Mouse (Mus musculus): Measurements from ENCODE around the gene 1700010B08Rik. TPM values are rescaled to one million over a fixed set of nuclear protein-coding genes. Genes with fewer than 3 reads are reported as not detected.

Gene 1700010B08Rik
- polyA plus RNA-seq, 1 experiment from 2014 or later: not detected

DNA sequence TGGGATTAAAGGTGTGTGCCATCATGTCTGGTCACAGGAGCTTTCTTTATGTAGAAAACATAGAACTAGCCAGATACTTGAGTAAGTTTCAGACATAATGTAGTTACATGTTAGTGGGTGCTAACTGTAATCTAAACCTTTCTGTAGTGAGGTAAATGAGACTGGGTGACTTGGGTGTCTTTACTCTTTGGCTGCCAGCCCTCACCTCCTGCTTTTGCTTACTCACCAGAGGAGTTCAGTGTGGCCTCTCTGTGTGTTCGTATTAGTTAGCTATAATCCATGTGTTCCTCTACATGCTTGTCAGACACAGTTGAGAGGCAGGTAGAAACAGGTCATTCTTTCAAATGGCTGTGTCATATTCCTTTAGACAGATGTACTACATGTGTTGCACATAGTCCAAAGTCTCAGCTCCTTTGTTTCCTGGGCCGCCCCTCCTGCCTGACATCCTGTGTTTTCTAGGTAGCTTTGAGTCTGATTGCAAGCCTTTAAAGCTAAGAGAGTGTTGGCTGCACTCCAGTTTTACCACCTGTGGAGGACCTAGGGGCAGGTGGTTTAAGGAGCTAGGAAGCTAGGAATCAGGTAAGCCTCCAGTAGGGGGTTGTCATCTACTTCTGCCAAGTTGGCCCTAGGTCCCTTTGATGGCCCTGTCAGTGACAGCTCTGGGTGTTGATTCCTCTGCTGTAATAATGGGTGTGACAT, 29.9 kb downstream of the 1700010B08Rik start:
- 0 out of 2 replicates have a peak, but pooled peaks cover 5% of the 10 kb centered on the region for H3K9me3 ChIP-seq
- no peak overlapping the region for H3K27ac ChIP-seq (replicated peaks)
- ATAC-seq (ENCODE audit: low FRiP score, low read depth): no peak
- H3K4me3 ChIP-seq: no peak overlapping the region
- H3K4me2 ChIP-seq (replicated peaks): no peak overlapping the region
- no peaks in the 10 kb centered on the region for H3K27me3 ChIP-seq
- WGBS: 95% methylated on average over 2 of the region's 2 CpGs
- H3K4me1 ChIP-seq: no peaks in the 10 kb centered on the region
- H3K9ac ChIP-seq (replicated peaks): no peak overlapping the region
- peaks cover 3% of the 10 kb centered on the region; the same call in 1 of the 2 replicates for H3K36me3 ChIP-seq

DNA sequence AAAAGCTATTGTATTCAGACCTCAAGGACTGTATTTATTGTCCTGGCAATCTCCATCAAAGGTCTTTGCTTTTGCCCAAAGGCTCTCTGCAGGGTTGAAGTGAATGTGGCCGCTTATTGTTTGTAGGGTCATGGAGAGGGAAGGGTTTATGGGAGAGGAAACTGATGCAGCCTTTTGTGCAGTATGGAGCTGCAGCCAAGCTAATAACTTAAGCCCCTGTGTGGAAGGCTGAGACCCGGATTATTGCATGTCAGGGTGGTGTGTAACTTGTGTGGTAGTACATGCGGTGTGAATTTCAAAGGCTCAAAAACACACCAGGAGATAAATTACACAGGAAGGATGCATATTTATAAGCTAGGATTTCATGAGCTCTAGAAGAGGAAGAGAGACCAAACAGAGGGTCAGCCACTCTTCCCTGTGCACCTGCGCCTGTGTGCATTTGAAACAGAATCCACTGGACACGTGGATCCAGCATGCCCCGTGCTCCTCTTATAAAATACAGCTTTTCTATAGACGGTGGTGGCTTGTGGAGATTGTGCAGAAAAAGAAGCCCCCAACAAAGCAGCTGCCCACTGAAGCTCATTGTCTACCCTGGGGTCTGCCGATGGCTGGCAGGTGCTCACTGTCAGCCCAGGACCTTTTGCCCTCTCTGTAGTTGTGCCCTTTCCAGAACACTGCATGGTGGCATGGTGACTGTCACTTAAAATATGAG, 36.4 kb downstream of the 1700010B08Rik start:
- no peak overlapping the region; the same call in 1 of the 2 replicates for H3K9ac ChIP-seq (replicated peaks)
- no peaks in the 10 kb centered on the region for H3K9me3 ChIP-seq
- no peaks in the 10 kb centered on the region for H3K27me3 ChIP-seq

DNA sequence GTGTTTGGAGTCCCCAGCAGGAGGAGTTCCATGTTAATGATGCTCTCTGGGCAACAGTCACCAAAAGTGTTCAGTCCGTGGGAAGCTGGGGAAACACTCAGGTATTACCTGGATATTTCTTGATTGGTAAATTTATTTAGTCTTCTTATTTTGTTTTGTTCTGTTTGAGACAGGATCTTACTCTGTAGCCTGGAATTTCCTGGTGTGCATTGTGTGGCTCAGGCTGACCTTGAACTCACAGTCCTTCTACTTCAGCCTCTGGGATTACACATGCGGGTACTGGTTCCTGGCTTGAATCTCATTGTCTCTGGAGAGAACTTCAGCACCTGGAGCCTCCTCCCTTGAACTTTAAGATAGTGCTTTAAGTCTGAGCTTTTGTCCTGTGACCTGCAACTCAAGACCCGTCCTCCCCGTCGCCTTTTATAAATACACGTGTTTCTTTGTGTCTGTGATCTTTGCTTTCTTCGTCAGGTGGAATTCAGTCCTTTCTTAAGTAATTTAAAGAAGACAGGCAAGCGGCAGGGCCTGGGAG, 38.5 kb downstream of the 1700010B08Rik start:
- Histone ChIP-seq H3K4me1 (peaks cover 32% of the 10 kb centered on the region), H3K4me3 (no peak overlapping the region), H3K9me3 (no peaks in the 10 kb centered on the region), H3K4me2 (replicated peaks) (no peak overlapping the region), H3K9ac (replicated peaks) (no peak overlapping the region), H3K27me3 (no peaks in the 10 kb centered on the region), H3K27ac (replicated peaks) (no peak overlapping the region), H3K36me3 (no peaks in the 10 kb centered on the region)
- ATAC-seq (ENCODE audit: low FRiP score, low read depth): no peak
- 89% methylated on average over 8 of the region's 8 CpGs for WGBS

More for the DNA sequence above, 36.4 kb downstream of the 1700010B08Rik start:
- H3K27ac ChIP-seq (replicated peaks): peak overlapping the region; percentile 75
- H3K4me1 ChIP-seq: peaks cover 32% of the 10 kb centered on the region
- H3K4me3 ChIP-seq: no peak overlapping the region
- peak; percentile 79 for ATAC-seq (ENCODE audit: low FRiP score, low read depth)
- H3K36me3 ChIP-seq: no peaks in the 10 kb centered on the region
- no peak overlapping the region for H3K4me2 ChIP-seq (replicated peaks)
- 21% methylated on average over 8 of the region's 8 CpGs for WGBS

DNA sequence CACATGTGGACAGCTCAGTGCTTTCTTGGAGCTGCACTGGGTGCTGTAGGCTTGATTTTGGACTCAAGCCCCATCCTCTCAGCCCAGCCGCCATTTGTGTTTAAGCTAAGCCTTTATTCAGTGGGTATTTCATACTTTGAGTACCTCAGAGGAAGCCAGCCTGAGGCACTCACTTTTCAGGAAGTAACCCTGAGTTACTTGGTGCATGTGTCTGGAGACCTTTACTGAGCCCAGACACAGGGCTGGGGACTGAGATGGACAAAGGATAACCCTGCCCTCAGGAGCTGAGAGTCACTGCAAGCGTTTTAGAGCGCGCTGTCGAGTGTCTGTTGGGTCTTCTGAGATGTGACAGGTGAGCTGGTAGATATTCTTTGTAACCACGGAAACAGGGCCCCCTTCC, 41.4 kb downstream of the 1700010B08Rik start:
- H3K36me3 ChIP-seq: peaks cover 7% of the 10 kb centered on the region; the same call in 1 of the 2 replicates
- no peaks in the 10 kb centered on the region for H3K27me3 ChIP-seq
- no peaks in the 10 kb centered on the region for H3K9me3 ChIP-seq
- H3K4me3 ChIP-seq: no peak overlapping the region
- H3K27ac ChIP-seq (replicated peaks): 0 out of 2 replicates have a peak overlapping the region, but pooled peaks have one; percentile 10
- peaks cover 44% of the 10 kb centered on the region for H3K4me1 ChIP-seq
- ATAC-seq (ENCODE audit: low FRiP score, low read depth): no peak
- H3K9ac ChIP-seq (replicated peaks): no peak overlapping the region
- no peak overlapping the region for H3K4me2 ChIP-seq (replicated peaks)
- WGBS: 91% methylated on average over 6 of the region's 6 CpGs

DNA sequence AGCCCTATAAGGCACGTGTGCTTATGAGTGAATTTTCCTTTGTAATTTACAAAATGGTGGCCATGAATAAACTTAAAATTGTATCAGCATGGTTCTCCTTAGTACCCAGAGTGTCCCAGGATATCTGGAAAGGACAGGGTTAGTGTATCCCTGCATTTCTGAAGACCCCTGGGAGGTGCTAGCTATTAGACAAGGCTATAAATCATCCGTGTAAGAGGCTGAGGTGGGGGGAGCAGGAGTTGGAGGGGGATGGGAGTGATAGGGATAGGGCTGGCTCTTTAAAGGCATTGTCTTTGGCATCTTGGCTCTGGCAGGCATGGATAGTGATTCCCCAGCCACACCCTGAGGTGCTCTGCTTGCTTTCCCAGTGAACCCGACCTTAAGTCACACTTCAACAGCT, 45.4 kb downstream of the 1700010B08Rik start:
- Histone ChIP-seq H3K9ac (replicated peaks) (no peak overlapping the region), H3K9me3 (no peaks in the 10 kb centered on the region), H3K36me3 (peaks cover 11% of the 10 kb centered on the region; the same call in 1 of the 2 replicates), H3K27me3 (no peaks in the 10 kb centered on the region), H3K4me3 (no peak overlapping the region), H3K27ac (replicated peaks) (no peak overlapping the region), H3K4me2 (replicated peaks) (no peak overlapping the region), H3K4me1 (peaks cover 46% of the 10 kb centered on the region)
- ATAC-seq (ENCODE audit: low FRiP score, low read depth): no peak
- WGBS: 73% methylated on average over 3 of the region's 3 CpGs

DNA sequence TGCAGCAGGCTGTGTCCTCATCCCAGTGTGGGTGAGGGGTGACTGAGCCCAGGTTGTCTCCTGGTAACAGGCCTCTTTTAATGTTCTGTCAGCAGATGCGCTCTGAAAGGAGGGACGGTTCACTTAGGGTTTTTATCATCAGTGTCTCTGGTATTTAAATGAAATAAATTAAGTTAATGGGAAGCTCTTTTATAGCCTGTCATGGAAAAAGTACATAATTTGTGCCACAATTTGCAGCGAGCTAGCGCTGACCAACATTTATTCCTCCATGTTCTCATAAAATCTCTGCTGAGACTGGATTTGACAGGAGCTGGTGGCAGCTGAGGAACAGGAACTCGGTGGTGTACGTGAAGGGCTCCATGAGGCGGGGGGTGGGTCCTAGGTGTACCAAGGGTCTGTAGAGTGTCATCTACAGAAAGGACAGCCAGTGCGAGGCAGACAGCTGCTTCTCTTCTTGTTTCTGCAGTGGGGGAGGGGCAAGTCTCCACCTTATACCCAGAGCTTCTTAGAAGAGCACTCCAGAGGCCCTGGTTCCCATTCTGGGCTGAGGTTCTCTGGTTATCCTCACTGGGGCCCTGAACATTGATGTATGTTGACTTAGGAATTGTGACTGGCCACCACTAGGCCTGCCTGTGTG, 48.9 kb downstream of the 1700010B08Rik start:
- H3K9me3 ChIP-seq: no peaks in the 10 kb centered on the region
- H3K36me3 ChIP-seq: peaks cover 17% of the 10 kb centered on the region; the same call in 1 of the 2 replicates
- H3K27me3 ChIP-seq: no peaks in the 10 kb centered on the region
- H3K9ac ChIP-seq (replicated peaks): no peak overlapping the region
- H3K27ac ChIP-seq (replicated peaks): no peak overlapping the region; the same call in 1 of the 2 replicates
- peaks cover 52% of the 10 kb centered on the region for H3K4me1 ChIP-seq
- no peak overlapping the region for H3K4me2 ChIP-seq (replicated peaks)
- H3K4me3 ChIP-seq: no peak overlapping the region
- no peak; the same call in 1 of the 2 replicates for ATAC-seq (ENCODE audit: low FRiP score, low read depth)
- WGBS: 82% methylated on average over 8 of the region's 8 CpGs

DNA sequence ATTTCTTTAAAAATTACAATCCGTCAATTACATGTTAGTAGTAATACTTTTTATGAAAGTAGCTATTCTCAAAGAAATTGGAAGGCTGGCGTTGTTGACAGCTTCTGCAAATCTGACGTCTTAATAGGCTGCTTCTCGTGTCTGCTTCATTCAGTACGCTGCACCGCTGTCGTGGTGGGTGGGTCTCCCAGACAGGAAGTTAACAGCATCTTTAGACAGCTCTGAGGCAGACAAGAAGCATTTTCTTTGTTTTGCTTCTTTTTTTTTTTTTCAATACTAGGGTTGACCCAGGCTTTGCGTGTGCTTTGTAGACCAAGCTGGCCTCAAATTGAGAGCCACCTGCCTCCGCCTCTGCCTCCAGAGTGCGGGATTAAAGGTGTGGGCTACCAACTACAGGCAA, 50.0 kb downstream of the 1700010B08Rik start:
- 58% methylated on average over 10 of the region's 10 CpGs for WGBS
- H3K9ac ChIP-seq (replicated peaks): no peak overlapping the region
- H3K27me3 ChIP-seq: no peaks in the 10 kb centered on the region
- H3K27ac ChIP-seq (replicated peaks): peak overlapping the region; percentile 60
- ATAC-seq (ENCODE audit: low FRiP score, low read depth): no peak
- H3K36me3 ChIP-seq: peaks cover 13% of the 10 kb centered on the region; the same call in 1 of the 2 replicates
- no peak overlapping the region for H3K4me3 ChIP-seq
- no peaks in the 10 kb centered on the region for H3K9me3 ChIP-seq
- H3K4me1 ChIP-seq: peaks cover 44% of the 10 kb centered on the region
- H3K4me2 ChIP-seq (replicated peaks): no peak overlapping the region

DNA sequence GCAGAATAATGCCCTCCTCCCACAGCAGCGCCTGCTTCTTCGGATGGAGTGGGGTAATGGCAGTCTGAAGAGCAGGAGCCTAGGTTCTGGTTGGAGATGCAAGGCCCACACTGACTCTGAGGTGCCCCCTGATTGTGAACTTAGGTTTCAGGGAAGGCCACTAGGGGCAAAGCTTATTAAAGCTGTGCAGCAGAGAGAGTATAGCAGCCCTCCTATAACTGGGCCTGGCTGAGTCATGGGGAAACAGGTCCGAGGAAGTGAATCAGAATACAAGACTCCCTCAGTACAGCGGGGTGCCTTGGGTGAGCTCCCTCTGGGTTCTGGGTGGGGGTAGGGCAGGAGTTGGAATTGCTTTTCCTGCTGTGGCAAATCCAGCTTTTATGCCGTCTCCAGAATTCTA, 51.4 kb downstream of the 1700010B08Rik start:
- no peak overlapping the region for H3K4me3 ChIP-seq
- H3K9me3 ChIP-seq: no peaks in the 10 kb centered on the region
- peak overlapping the region; percentile 15; the same call in 1 of the 2 replicates for H3K27ac ChIP-seq (replicated peaks)
- 0 out of 2 replicates have a peak, but pooled peaks cover 10% of the 10 kb centered on the region for H3K36me3 ChIP-seq
- H3K27me3 ChIP-seq: no peaks in the 10 kb centered on the region
- H3K9ac ChIP-seq (replicated peaks): no peak overlapping the region
- H3K4me2 ChIP-seq (replicated peaks): no peak overlapping the region
- no peak for ATAC-seq (ENCODE audit: low FRiP score, low read depth)
- WGBS: 69% methylated on average over 5 of the region's 5 CpGs
- peaks cover 46% of the 10 kb centered on the region for H3K4me1 ChIP-seq

Small RNA genes lying within 50 kb of the gene (microRNA-seq; reads per million reads assigned to microRNA genes)
- not detected for gene Mir6340

Other genes with a start within 250 kb of the 1700010B08Rik start
- not detected in 2 replicates for gene 1700021F07Rik, start 196.8 kb upstream of the 1700010B08Rik start, polyA plus RNA-seq (2016; fragmentation: Nextera tagmentation; extraction: Ambion mirVana)
- not detected in 2 replicates for gene Ankrd60, start 141.1 kb upstream of the 1700010B08Rik start, polyA plus RNA-seq (2016; fragmentation: Nextera tagmentation; extraction: Ambion mirVana)
- gene Rab22a, start 59.7 kb upstream of the 1700010B08Rik start, polyA plus RNA-seq (2016; fragmentation: Nextera tagmentation; extraction: Ambion mirVana): 41.4 and 42.5 TPM in 2 replicates
- gene Vapb, start 18.1 kb downstream of the 1700010B08Rik start, polyA plus RNA-seq (2016; fragmentation: Nextera tagmentation; extraction: Ambion mirVana): 11.0 and 14.8 TPM in 2 replicates